Mouse (Mus musculus): ENCODE data around the gene Wdr74. TPM values are rescaled to one million over a fixed set of nuclear protein-coding genes. Genes with fewer than 3 reads are reported as not detected.
"Not testable (repeated sequence)": the region's sequence is repeated elsewhere in the genome, so short reads cannot be mapped to it uniquely, and the experiment has no call there.

Wdr74 gene
- polyA plus RNA-seq, 3 experiments from 2014 or later, result 38.0 to 71.7 (median 66.5) TPM

DNA sequence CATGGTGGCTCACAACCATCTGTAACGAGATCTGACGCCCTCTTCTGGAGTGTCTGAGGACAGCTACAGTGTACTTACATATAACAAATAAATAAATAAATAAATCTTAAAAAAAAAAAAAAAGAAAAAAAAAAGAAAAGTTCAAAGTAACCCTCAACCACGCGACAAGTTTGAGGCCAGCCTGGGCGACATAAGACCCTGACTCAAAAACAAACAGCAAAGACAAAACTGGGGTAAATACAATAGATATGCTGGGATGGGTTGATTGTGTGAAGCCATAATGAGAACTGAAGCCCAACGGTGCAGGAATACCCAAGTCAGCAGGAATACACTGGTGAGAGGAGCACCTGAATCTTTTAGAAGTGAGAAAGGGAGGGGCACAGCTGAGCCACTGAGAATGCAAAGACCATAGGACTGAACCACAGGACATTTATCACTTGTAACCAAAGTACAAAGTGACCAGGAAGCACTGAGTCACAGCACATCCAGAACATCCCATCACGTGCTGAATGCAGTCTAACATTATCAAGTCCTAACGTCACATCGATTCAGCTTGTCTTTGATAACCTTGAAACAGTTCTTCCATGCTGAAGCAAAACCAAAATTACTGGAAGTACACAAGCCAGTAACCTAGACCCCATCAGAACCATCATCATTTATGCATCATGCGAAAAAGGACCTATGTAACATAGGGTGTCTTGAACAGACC, 18.7 kb upstream of the Wdr74 start:
- ATAC-seq, result no peak

- peak; percentile 28 for ATAC-seq
Measured at GRCm38 (mm10) chr19:8718357-8718756, 17.3 kb upstream of the Wdr74 start.

DNA sequence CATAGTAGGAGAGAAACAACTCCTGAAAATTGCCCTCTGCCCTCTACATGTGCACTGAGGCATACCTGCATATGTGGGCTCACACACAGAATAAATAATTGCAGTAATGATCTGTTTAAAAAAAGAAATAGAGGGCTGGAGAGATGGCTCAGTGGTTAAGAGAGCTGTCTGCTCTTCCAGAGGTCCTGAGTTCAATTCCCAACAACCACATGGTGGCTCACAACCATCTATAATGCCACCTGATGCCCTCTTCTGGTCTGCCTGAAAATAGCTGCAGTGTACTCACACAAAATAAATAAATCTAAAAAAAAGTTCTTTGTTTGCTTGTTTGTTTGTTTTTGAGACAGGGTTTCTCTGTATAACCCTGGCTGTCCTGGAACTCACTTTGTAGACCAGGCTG, 16.6 kb upstream of the Wdr74 start:
- not testable (repeated sequence) for ATAC-seq

GRCm38 (mm10) chr19:8721378-8721777, 14.2 kb upstream of the Wdr74 start:
- ATAC-seq, result no peak

GRCm38 (mm10) chr19:8722021-8722420, 13.6 kb upstream of the Wdr74 start:
- ATAC-seq, result no peak

GRCm38 (mm10) chr19:8722559-8722906, 13.1 kb upstream of the Wdr74 start:
- no peak for ATAC-seq

GRCm38 (mm10) chr19:8722907-8723573, 12.6 kb upstream of the Wdr74 start, which contains the start of gene Slc3a2:
Gene Slc3a2, minus strand, starts transcription at chr19:8723369.
- ATAC-seq, result peak; percentile 92

- no peak for ATAC-seq
Measured at GRCm38 (mm10) chr19:8723574-8724346, 11.9 kb upstream of the Wdr74 start.

DNA sequence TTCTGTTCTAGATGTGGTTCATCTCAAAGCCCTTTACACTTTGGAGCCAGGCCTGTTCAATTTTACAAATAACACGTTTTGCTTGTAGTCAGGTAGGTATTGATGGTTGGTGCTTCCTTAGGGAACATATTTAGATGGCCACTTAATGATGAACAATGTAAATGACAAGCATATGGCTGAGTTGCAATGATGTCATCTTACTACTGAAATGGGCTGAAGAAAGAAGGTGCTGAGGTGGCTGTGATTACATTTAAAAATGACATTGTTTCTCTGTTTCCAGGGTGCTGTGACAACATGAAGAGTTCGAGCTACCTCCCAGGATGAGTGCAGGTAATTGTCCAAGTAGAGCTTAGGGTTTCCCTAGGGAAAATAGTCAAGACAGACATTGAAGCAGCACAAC, 11.2 kb upstream of the Wdr74 start:
- ATAC-seq, result no peak

DNA sequence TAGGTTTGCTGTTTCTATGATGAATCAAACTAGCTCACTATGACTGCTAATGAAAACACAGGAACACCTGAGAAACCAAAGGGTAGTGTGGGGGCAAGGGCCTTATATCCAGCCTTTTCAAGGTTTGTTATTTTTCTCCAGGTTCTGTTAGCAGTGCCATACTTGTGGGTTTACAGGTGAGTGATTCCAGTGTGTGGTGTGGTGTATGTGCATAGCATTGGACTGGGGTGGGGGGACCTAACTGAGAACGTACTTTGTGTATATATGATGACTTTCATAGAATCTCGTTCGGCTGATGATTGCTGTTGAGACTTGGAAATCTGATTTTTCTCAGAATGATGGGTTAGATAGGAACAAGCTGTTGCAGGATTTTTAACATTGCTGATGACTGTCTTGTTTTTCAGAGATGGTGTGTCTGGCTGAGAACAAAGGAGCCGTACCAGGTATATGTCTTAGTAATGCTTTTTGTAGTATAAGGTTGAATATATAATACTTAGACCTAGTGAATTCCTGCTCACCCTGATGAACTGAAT, 10.5 kb upstream of the Wdr74 start:
- ATAC-seq, result no peak

GRCm38 (mm10) chr19:8726609-8727390, 8.8 kb upstream of the Wdr74 start:
- ATAC-seq, result no peak

- ATAC-seq, result no peak
Measured at GRCm38 (mm10) chr19:8727495-8728114, 8.0 kb upstream of the Wdr74 start.

- not testable (repeated sequence) for ATAC-seq
Measured at GRCm38 (mm10) chr19:8728335-8729099, 7.1 kb upstream of the Wdr74 start.

- ATAC-seq, result no peak
Measured at GRCm38 (mm10) chr19:8734334-8734733, 1.3 kb upstream of the Wdr74 start.

DNA sequence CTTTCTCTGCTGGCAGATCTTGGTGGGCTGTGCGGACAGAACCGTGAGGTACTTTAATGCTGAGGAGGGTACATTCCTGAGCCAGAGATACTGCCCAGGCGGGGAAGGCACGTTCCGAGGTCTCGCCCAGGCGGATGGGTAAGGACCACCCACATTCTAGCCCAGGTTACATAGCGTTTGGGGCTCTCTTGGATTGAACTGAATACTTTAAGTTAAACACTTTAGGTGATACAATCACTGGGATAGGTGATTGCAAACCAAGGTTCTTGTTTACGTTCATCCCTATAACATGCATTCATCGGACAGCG, 487 bp downstream of the Wdr74 start:
- ATAC-seq, result no peak

DNA sequence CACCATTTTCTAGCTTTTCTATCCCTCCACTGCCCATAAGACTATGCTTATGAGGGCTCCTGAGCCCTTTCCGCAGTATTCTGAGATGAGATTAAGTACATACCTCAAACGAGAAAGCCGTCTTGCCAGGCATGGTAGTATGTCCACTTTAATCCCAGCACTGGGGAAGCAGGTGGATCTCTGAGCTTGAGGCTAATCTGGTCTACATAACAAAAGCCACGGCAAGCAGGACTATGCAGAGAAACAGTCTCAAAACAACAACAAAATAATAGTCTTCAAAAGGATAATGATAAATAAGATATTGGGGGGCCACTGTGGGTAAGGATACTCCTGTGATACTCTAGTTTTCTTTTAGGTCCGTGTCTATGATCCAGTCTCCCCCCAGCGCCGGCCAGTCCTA, 3.3 kb downstream of the Wdr74 start:
- no peak for ATAC-seq

- no peak for ATAC-seq
Measured at GRCm38 (mm10) chr19:8739646-8740045, 4.0 kb downstream of the Wdr74 start.

DNA sequence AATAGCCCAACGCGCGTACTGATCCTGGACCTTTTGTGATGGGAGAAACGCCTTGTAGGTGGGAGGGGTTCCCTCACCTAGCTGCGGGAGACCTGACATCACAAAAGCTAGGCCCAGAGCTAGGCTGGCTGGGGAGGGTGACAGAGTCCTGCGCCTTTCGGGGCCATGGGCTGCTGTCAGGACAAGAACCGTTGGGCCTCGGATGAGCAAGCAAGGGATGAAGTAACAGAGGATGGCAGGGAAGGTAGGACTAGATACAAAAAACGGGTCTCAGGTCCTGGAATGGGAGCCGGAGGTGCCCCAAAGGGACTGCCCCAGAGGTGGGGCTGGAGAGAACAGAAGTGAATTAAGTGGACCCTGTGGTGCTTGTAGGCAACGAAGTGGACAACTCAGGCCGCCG, 5.0 kb downstream of the Wdr74 start, which contains the start of gene 1700092M07Rik:
Gene 1700092M07Rik, plus strand, starts transcription at position 116 of the 400 bp plus-strand sequence.
- no peak for ATAC-seq

GRCm38 (mm10) chr19:8741243-8741869, 5.7 kb downstream of the Wdr74 start, which contains the start of gene Stx5a:
Gene Stx5a, plus strand, starts transcription at chr19:8741413.
- peak; percentile 97 for ATAC-seq

GRCm38 (mm10) chr19:8742176-8742575, 6.5 kb downstream of the Wdr74 start:
- ATAC-seq, result no peak

DNA sequence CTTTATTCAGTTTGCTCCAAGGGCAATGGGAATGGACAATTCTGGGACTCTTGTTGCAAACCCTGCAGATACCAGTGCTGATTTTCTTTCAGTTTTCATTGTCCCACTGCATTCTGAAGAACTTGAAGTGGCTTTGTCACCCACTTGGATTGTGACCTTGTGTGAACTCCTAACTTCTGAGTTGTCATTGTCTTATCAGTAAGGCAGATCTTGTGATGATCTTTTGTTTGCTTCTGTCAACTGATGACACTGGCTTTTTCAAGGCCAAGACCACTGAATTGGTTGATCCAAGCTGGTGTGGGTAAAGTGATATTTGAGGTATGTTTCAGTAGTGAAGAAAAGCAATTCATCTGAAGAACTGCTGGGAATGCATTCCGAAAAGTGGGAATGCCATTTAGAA, 9.8 kb downstream of the Wdr74 start:
- ATAC-seq, result no peak
